ENCODE assay signal across 8 mouse cellular contexts in genomic region chr19:36534011-36534765, GRCm38 (mm10). TPM values are rescaled to one million over a fixed set of nuclear protein-coding genes. Genes with fewer than 3 reads are reported as not detected.
DNase-seq lines count a peak whose midpoint lies in the region; ATAC-seq and TF ChIP-seq lines count a peak whose summit lies in the region.

No protein-coding gene starts in this region.

- H3K4me2 ChIP-seq in kidney, embryonic 14.5 days (replicated peaks; ENCODE audit: low read depth, low read length), result peak overlapping the region; percentile 38
- peak overlapping the region; percentile 0; the same call in 1 of the 2 replicates for H3K4me2 ChIP-seq in liver, embryonic 14.5 days (ENCODE audit: low read depth)

- 24% methylated on average over 17 of the region's 17 CpGs for WGBS in kidney, embryonic 14.5 days
- WGBS in liver, embryonic 14.5 days (ENCODE audit: insufficient replicate concordance), result 14% methylated on average over 17 of the region's 17 CpGs
- 22% methylated on average over 17 of the region's 17 CpGs for WGBS in olfactory bulb, adult 2 months

- TF ChIP-seq CTCF in liver, embryonic 14.5 days (IDR thresholded peaks at IDR 0.05; ENCODE audit: low read depth), result no peak
- no peak for TF ChIP-seq CTCF in olfactory bulb, adult 2 months (IDR thresholded peaks at IDR 0.05; ENCODE audit: insufficient read depth, low read depth, low read length)

- DNase-seq in right cerebral cortex, adult 2 months (ENCODE audit: low spot score in 2 of 2), result peak; percentile 17 to 18
- DNase-seq in right cerebral cortex, postnatal 36 days (ENCODE audit: low spot score in 2 of 2), result no peak
- peak; percentile 63 for DNase-seq in cerebellum, adult 9-11 months
- DNase-seq in gonadal fat pad, adult 2 months (ENCODE audit: low read depth), result peak; percentile 37
- no peak for DNase-seq in liver, embryonic 14.5 days (ENCODE audit: low read depth in 3 of 3, low spot score in 3 of 3)

- TF ChIP-seq EP300 in liver, embryonic 14.5 days (IDR thresholded peaks at IDR 0.05; ENCODE audit: low read depth), result no peak

- no peaks in the 10 kb centered on the region for H3K27me3 ChIP-seq in kidney, embryonic 14.5 days (ENCODE audit: control insufficient read depth, insufficient read depth, low read length)
- H3K27me3 ChIP-seq in liver, embryonic 14.5 days (ENCODE audit: control insufficient read depth, insufficient read depth, low read length), result no peaks in the 10 kb centered on the region

- ATAC-seq in kidney, embryonic 14.5 days (ENCODE audit: low FRiP score, low TSS enrichment), result peak; percentile 79; the same call in 1 of the 2 replicates
- ATAC-seq in liver, embryonic 14.5 days (ENCODE audit: insufficient read depth), result no peak
- no peak for ATAC-seq in erythroblast, adult 5-6 weeks (replicated peaks; ENCODE audit: low FRiP score, poor library complexity, severe bottlenecking)

- H3K4me1 ChIP-seq in kidney, embryonic 14.5 days (ENCODE audit: control insufficient read depth, insufficient read depth, low read length), result peaks cover 11% of the 10 kb centered on the region
- H3K4me1 ChIP-seq in liver, embryonic 14.5 days (replicated peaks; ENCODE audit: control insufficient read depth in 2 of 2, insufficient read depth in 2 of 2, low read length in 1 of 2), result peaks cover 0 to 12% of the 10 kb centered on the region in 2 experiments; a peak in 2 of 4 replicates
- H3K4me1 ChIP-seq in olfactory bulb, adult 2 months (ENCODE audit: control insufficient read depth, insufficient read depth, low read length), result peaks cover 7% of the 10 kb centered on the region

- H3K4me3 ChIP-seq in kidney, embryonic 14.5 days (ENCODE audit: low read length), result peak overlapping the region; percentile 18; the same call in 1 of the 2 replicates
- H3K4me3 ChIP-seq in liver, embryonic 14.5 days (ENCODE audit: insufficient read depth in 1 of 2, low read depth in 2 of 2, low read length in 2 of 2), result no peak overlapping the region
- H3K4me3 ChIP-seq in olfactory bulb, adult 2 months (ENCODE audit: insufficient read depth, low read depth, low read length), result peak overlapping the region; percentile 6

- no peaks in the 10 kb centered on the region for H3K9me3 ChIP-seq in kidney, embryonic 14.5 days (ENCODE audit: control insufficient read depth, low read length)
- H3K9me3 ChIP-seq in liver, embryonic 14.5 days (ENCODE audit: control insufficient read depth, low read length), result no peaks in the 10 kb centered on the region

- 0 out of 2 replicates have a peak overlapping the region, but pooled peaks have one; percentile 37 for H3K27ac ChIP-seq in kidney, embryonic 14.5 days (ENCODE audit: low read depth, low read length)
- H3K27ac ChIP-seq in liver, embryonic 14.5 days, result no peak overlapping the region
- H3K27ac ChIP-seq in olfactory bulb, adult 2 months (ENCODE audit: insufficient read depth, low read depth, low read length), result no peak overlapping the region

- no peak for TF ChIP-seq POLR2A in olfactory bulb, adult 2 months (IDR thresholded peaks at IDR 0.05; ENCODE audit: insufficient read depth, low read depth, low read length)

- H3K9ac ChIP-seq in kidney, embryonic 14.5 days (ENCODE audit: low read depth, low read length), result 0 out of 2 replicates have a peak overlapping the region, but pooled peaks have one; percentile 4
- H3K9ac ChIP-seq in liver, embryonic 14.5 days (replicated peaks), result no peak overlapping the region

- no peaks in the 10 kb centered on the region for H3K36me3 ChIP-seq in kidney, embryonic 14.5 days (ENCODE audit: control insufficient read depth, insufficient read depth, low read length)
- no peaks in the 10 kb centered on the region for H3K36me3 ChIP-seq in liver, embryonic 14.5 days (replicated peaks; ENCODE audit: control insufficient read depth, insufficient read depth, low read depth)

RNA-seq across cellular contexts. Expression of gene Hectd2, which starts 20.3 kb away (rescaled TPM):
- polyA plus RNA-seq in gonadal fat pad, adult 2 months (2012; rRNA removed), result 4.5 and 4.7 TPM in 2 replicates
- polyA plus RNA-seq in kidney, embryonic 14.5 days (2014; fragmentation: Nextera tagmentation; extraction: Ambion mirVana), result 2.3 and 3.2 TPM in 2 replicates
- 0.29 and 0.36 TPM in 2 replicates for polyA plus RNA-seq in liver, embryonic 14.5 days (2012; rRNA removed)
- 0.39 and 0.45 TPM in 2 replicates for polyA plus RNA-seq in liver, embryonic 14.5 days (2014; fragmentation: Nextera tagmentation; extraction: Ambion mirVana)
- not detected in 2 replicates for polyA plus RNA-seq in olfactory bulb, adult 2 months (2012; ENCODE audit: insufficient read depth, insufficient read length, low replicate concordance, missing spikeins)
- total RNA-seq in erythroblast, adult 5-6 weeks (2015; ENCODE audit: low replicate concordance), result 0.84 and 2.9 TPM in 2 replicates
- not detected in 2 replicates for total RNA-seq in erythroblast, adult 5-6 weeks (2017; ENCODE audit: low replicate concordance)

Comparison
In these comparisons a context has a peak if more than half of its experiments do, and no peak if none do; other contexts are left out.
1. DNase-seq: peak in right cerebral cortex, adult 2 months (2 of 2), cerebellum, adult 9-11 months (single experiment) and gonadal fat pad, adult 2 months (single experiment); none in right cerebral cortex, postnatal 36 days (0 of 2) and liver, embryonic 14.5 days (0 of 3).
2. H3K4me3 ChIP-seq: peak in kidney, embryonic 14.5 days (single experiment) and olfactory bulb, adult 2 months (single experiment); none in liver, embryonic 14.5 days (0 of 2).